Mouse (Mus musculus): ENCODE data around the gene Ech1.

DNA sequence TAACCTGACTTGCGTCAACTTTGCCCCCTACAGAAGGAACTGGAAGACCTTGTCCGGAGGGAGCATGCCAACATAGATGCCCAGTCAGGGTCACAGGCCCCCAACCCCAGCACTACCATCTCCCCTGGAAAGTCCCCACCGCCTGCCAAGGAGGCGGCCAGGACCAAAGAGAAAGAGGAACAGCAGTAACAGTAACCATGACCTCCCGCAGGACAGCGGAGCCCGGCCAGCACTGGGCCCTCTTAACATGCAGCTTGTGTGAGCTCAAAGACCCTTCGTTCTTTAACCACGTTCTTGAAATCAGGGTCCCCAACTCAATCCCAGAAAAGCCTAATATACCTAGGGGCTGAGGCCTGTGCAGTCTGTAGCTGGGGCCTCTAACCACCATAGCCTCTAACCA, 37.1 kb upstream of the Ech1 start:
- TF ChIP-seq CTCF (conservative IDR thresholded peaks at IDR 0.05; ENCODE audit: insufficient read depth, insufficient read length, low read depth, low read length), result no peak
- no peak for TF ChIP-seq POLR2A (IDR thresholded peaks at IDR 0.05; ENCODE audit: low read depth, low read length)

Data from kidney, adult 2 months (tissue).